Mouse (Mus musculus) neural tube, embryonic 15.5 days (tissue): ENCODE measurements around the gene 3110009E18Rik. TPM values are rescaled to one million over a fixed set of nuclear protein-coding genes. Genes with fewer than 3 reads are reported as not detected.

Experiments
- ATAC-seq: fragments of 200-750 bp; cut with Nextera tagmentation; 2 replicates; pipeline ENCODE4 v1.8.0; 2017; ENCODE audit warnings: mild to moderate bottlenecking, moderate TSS enrichment, moderate library complexity; ENCODE audit not compliant: low FRiP score
- H3K27ac ChIP-seq: fragments of 300-500 bp; sonication (generic); replicated peaks from 2 replicates; pipeline ENCODE4 v1.5.1; 2015; ENCODE audit warnings: mild to moderate bottlenecking, inconsistent platforms
- H3K27me3 ChIP-seq: fragments of 300-500 bp; sonication (generic); replicated peaks from 2 replicates; pipeline ENCODE4 v1.6.1; 2015; ENCODE audit warnings: inconsistent platforms
- H3K36me3 ChIP-seq: fragments of 300-500 bp; sonication (generic); 2 replicates; pipeline ENCODE4 v1.6.1; 2015; ENCODE audit warnings: inconsistent platforms
- H3K4me1 ChIP-seq: fragments of 300-500 bp; sonication (generic); 2 replicates; pipeline ENCODE4 v1.6.1; 2015; ENCODE audit warnings: inconsistent platforms
- H3K4me2 ChIP-seq: fragments of 300-500 bp; sonication (generic); 2 replicates; pipeline ENCODE4 v1.6.1; 2015; ENCODE audit warnings: inconsistent platforms, mild to moderate bottlenecking, moderate library complexity
- H3K4me3 ChIP-seq: fragments of 300-500 bp; sonication (generic); replicated peaks from 2 replicates; pipeline ENCODE4 v1.5.1; 2015; ENCODE audit warnings: mild to moderate bottlenecking, inconsistent platforms
- H3K9ac ChIP-seq: fragments of 300-500 bp; sonication (generic); replicated peaks from 2 replicates; pipeline ENCODE4 v1.6.1; 2015; ENCODE audit warnings: mild to moderate bottlenecking, inconsistent platforms
- H3K9me3 ChIP-seq: fragments of 300-500 bp; sonication (generic); replicated peaks from 2 replicates; pipeline ENCODE4 v1.6.1; 2016; ENCODE audit warnings: inconsistent platforms
- WGBS: fragments of 180-500 bp; shearing (Covaris S2); methylation state at CpG from one replicate; pipeline ENCODE4 v1.1.7; 2015; ENCODE audit warnings: mixed read lengths; 5-methylcytosine and 5-hydroxymethylcytosine counted together
- polyA plus RNA-seq: library from polyadenylated mRNA; unstranded; fragments of >200 nt; fragmentation: Nextera tagmentation; extraction: Ambion mirVana; gene quantifications from 2 replicates; pipeline ENCODE4 v1.2.1, GENCODE M21; 2015

Gene 3110009E18Rik
- 17.3 and 17.9 TPM in 2 replicates for polyA plus RNA-seq

- H3K36me3 ChIP-seq: 0 out of 2 replicates have a peak, but pooled peaks cover under 1% of the 10 kb centered on the region
Observed at GRCm38 (mm10) chr1:120120969-120121811, at the start of gene 3110009E18Rik, which contains the start of gene Dbi. 3110009E18Rik (plus strand) TSS chr1:120121187. Dbi (minus strand) TSS chr1:120121078.

DNA sequence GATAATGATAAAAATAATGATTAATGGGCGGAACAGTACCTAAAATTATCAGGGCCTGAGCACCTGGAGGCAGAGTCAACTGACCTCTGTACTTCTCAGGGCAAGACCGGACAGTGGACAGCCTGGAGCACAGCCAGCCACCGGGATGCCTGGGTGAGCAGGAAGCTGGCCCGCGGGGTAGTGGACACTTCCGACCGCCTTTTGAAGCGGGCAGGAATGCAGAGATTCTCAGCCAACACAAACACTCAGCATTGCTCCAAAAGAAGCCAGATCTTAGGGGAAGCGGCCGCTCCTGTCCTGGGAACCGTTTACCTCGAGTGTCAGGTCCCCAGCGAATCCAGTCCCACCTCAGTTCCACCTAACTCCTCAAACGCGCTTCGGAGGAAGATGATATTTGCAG lies 48.1 kb upstream of the 3110009E18Rik start:
- Histone ChIP-seq H3K4me1 (peaks cover 15% of the 10 kb centered on the region), H3K4me3 (peak overlapping the region; percentile 37), H3K9me3 (no peaks in the 10 kb centered on the region), H3K36me3 (no peaks in the 10 kb centered on the region), H3K4me2 (peak overlapping the region; percentile 76), H3K27ac (no peak overlapping the region), H3K27me3 (peaks cover 32% of the 10 kb centered on the region), H3K9ac (no peak overlapping the region)
- 15% methylated on average over 16 of the region's 16 CpGs for WGBS
- no peak for ATAC-seq

More at GRCm38 (mm10) chr1:120120969-120121811, at the start of gene 3110009E18Rik, which contains the start of gene Dbi:
- H3K4me2 ChIP-seq: peak within 1 kb of the TSS; percentile 88
- no peaks in the 10 kb centered on the region for H3K9me3 ChIP-seq
- peak; percentile 95 for ATAC-seq
- H3K4me1 ChIP-seq: peaks cover 43% of the 10 kb centered on the region
- no peaks in the 10 kb centered on the region for H3K27me3 ChIP-seq
- H3K27ac ChIP-seq: peak within 1 kb of the TSS; percentile 93
- WGBS: 2% methylated on average over 52 of the region's 52 CpGs
- H3K9ac ChIP-seq: peak within 1 kb of the TSS; percentile 77
- H3K4me3 ChIP-seq: peak within 1 kb of the TSS; percentile 71

- Histone ChIP-seq H3K36me3 (no peaks in the 10 kb centered on the region), H3K27me3 (peaks cover 32% of the 10 kb centered on the region), H3K4me2 (peak within 1 kb of the TSS; percentile 76), H3K4me3 (peak within 1 kb of the TSS; percentile 37), H3K9ac (peak within 1 kb of the TSS; percentile 30; the same call in 1 of the 2 replicates), H3K9me3 (no peaks in the 10 kb centered on the region), H3K4me1 (peaks cover 15% of the 10 kb centered on the region), H3K27ac (no peak within 1 kb of the TSS)
- peak; percentile 53; the same call in 1 of the 2 replicates for ATAC-seq
- WGBS: 2% methylated on average over 40 of the region's 40 CpGs
Observed at GRCm38 (mm10) chr1:120073519-120074306, 47.3 kb upstream of the 3110009E18Rik start, which contains the start of gene Tmem37. Tmem37 (minus strand) TSS chr1:120074074.

GRCm38 (mm10) chr1:120074307-120074702 lies 46.7 kb upstream of the 3110009E18Rik start:
- Histone ChIP-seq H3K4me2 (peak overlapping the region; percentile 76), H3K9me3 (no peaks in the 10 kb centered on the region)
- 23% methylated on average over 4 of the region's 4 CpGs for WGBS

GRCm38 (mm10) chr1:120074931-120075330 lies 46.1 kb upstream of the 3110009E18Rik start:
- no peak for ATAC-seq
- no peak overlapping the region for H3K9ac ChIP-seq
- peaks cover 15% of the 10 kb centered on the region for H3K4me1 ChIP-seq
- H3K36me3 ChIP-seq: no peaks in the 10 kb centered on the region
- no peak overlapping the region for H3K27ac ChIP-seq
- no peaks in the 10 kb centered on the region for H3K9me3 ChIP-seq
- no peak overlapping the region for H3K4me2 ChIP-seq
- peaks cover 32% of the 10 kb centered on the region for H3K27me3 ChIP-seq
- 86% methylated on average over 4 of the region's 4 CpGs for WGBS
- H3K4me3 ChIP-seq: no peak overlapping the region

More at GRCm38 (mm10) chr1:120074307-120074702, 46.7 kb upstream of the 3110009E18Rik start:
- Histone ChIP-seq H3K36me3 (no peaks in the 10 kb centered on the region), H3K4me1 (peaks cover 15% of the 10 kb centered on the region), H3K4me3 (peak overlapping the region; percentile 37; the same call in 1 of the 2 replicates), H3K27me3 (peaks cover 32% of the 10 kb centered on the region), H3K27ac (no peak overlapping the region), H3K9ac (no peak overlapping the region)
- no peak for ATAC-seq

DNA sequence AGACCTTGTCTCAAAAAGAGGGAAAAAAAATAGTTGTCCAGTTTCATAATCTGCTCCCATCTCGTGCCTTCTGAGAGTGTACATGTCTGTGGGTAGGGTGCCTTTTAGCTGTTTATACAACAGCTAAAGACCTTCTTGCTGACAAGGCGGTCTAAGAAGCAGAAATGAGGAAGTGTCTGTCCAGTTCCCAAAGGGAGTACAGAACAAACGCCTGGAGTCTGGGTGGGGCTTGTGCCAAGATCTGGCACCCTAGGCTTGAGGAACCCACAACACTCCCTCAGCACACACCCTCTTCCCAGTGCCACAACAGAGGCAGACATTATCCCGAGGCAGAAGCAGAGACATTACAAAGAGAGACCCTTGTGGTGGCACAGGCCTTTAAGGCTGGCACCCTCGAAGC lies 45.5 kb upstream of the 3110009E18Rik start:
- Histone ChIP-seq H3K9me3 (no peaks in the 10 kb centered on the region), H3K4me1 (peaks cover 15% of the 10 kb centered on the region), H3K4me3 (no peak overlapping the region), H3K27me3 (peaks cover 32% of the 10 kb centered on the region), H3K36me3 (no peaks in the 10 kb centered on the region), H3K4me2 (no peak overlapping the region), H3K27ac (no peak overlapping the region), H3K9ac (no peak overlapping the region)
- 90% methylated on average over 5 of the region's 5 CpGs for WGBS
- ATAC-seq: no peak

DNA sequence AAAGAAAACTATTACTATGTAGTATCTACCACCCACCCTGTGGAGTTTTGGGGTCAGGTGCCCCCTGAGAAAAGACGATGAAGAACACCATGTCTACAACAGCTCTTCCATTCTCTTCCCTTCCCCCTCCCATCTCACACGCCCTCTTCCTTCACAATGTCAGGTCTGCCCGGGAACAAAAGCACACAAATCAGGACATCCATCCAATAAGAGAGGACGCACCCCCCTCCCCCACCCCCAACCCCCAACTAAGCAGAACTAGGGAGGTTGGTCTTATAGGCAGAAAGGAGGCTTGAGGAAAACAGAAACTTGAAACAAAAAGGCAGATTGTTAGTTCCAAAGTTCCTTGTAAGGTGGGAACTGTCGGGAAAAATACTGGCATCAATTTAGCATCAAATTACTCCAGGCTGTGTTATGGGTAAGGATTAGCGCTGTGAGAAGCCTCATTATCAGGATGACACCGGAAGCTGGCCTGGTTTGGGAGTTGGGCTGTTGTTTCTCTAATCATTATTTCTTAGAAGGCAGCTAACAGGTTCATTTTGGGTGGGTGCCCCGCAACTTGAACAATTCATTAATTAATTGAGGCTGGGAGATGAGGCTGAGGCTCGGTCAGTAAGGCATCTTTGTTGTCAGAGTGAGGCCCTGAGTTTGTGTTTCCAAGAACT lies 43.1 kb upstream of the 3110009E18Rik start:
- Histone ChIP-seq H3K4me3 (no peak overlapping the region), H3K27me3 (peaks cover 20% of the 10 kb centered on the region), H3K4me2 (no peak overlapping the region), H3K36me3 (no peaks in the 10 kb centered on the region), H3K9ac (no peak overlapping the region), H3K4me1 (peaks cover 11% of the 10 kb centered on the region), H3K9me3 (no peaks in the 10 kb centered on the region), H3K27ac (no peak overlapping the region)
- WGBS: 22% methylated on average over 9 of the region's 9 CpGs
- ATAC-seq: no peak

GRCm38 (mm10) chr1:120080632-120081031 lies 40.4 kb upstream of the 3110009E18Rik start:
- Histone ChIP-seq H3K4me3 (no peak overlapping the region), H3K27me3 (no peaks in the 10 kb centered on the region), H3K9ac (no peak overlapping the region), H3K9me3 (no peaks in the 10 kb centered on the region), H3K4me2 (no peak overlapping the region), H3K4me1 (no peaks in the 10 kb centered on the region; the same call in 1 of the 2 replicates), H3K27ac (no peak overlapping the region), H3K36me3 (no peaks in the 10 kb centered on the region)
- no peak for ATAC-seq
- 92% methylated on average over 1 of the region's 1 CpGs for WGBS

- H3K27me3 ChIP-seq: no peaks in the 10 kb centered on the region
- no peak overlapping the region for H3K27ac ChIP-seq
- H3K9me3 ChIP-seq: no peaks in the 10 kb centered on the region
- no peaks in the 10 kb centered on the region for H3K36me3 ChIP-seq
- H3K4me3 ChIP-seq: no peak overlapping the region
- 44% methylated on average over 7 of the region's 7 CpGs for WGBS
- no peaks in the 10 kb centered on the region; the same call in 1 of the 2 replicates for H3K4me1 ChIP-seq
- H3K9ac ChIP-seq: no peak overlapping the region
- ATAC-seq: no peak
- no peak overlapping the region for H3K4me2 ChIP-seq
Observed at GRCm38 (mm10) chr1:120082957-120083585, 37.9 kb upstream of the 3110009E18Rik start.

DNA sequence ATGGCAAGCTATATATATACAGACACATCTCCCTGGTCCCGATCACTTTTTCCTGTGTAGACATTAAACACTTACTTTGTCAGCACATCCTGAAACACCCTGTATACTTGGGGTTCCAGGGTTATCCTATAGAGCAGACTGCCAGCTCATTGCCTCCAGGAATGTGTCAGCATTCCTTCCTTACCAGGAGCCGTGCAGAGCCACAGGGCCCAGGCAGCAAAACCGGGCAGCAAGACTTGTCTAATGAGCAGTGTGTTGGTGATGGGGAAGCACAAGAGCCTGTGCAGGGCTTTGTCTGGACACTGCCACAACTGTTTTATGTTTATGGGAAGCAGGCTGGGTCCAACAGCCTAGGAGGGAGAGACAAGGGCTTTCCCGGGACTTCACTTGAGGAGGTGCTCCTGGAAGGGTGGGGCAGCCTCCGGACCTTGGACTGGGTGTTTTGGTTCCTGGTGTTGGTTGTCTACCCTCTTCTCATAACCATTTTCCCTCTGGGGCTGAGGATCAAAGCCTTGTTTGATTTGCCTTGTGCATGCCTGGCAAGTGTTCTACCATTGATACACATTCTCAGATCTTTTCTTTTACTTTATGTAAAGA lies 37.0 kb upstream of the 3110009E18Rik start:
- ATAC-seq: no peak
- WGBS: 60% methylated on average over 5 of the region's 5 CpGs

More for the DNA sequence above, 37.0 kb upstream of the 3110009E18Rik start:
- Histone ChIP-seq H3K4me1 (no peaks in the 10 kb centered on the region; the same call in 1 of the 2 replicates), H3K9ac (no peak overlapping the region), H3K9me3 (no peaks in the 10 kb centered on the region), H3K27me3 (no peaks in the 10 kb centered on the region), H3K4me3 (no peak overlapping the region), H3K36me3 (no peaks in the 10 kb centered on the region), H3K4me2 (no peak overlapping the region), H3K27ac (no peak overlapping the region)
